Mouse (Mus musculus) MEL (cell line): Measurements from ENCODE around the gene Bmpr1a. TPM values are rescaled to one million over a fixed set of nuclear protein-coding genes. Genes with fewer than 3 reads are reported as not detected.

Source experiments
- DNase-seq: peaks from one replicate; pipeline ENCODE4 v3.0.0; 2011; ENCODE audit warnings: low read depth, low spot score
- H3K27ac ChIP-seq: 2 replicates; pipeline ENCODE4 v1.5.1; 2012; ENCODE audit warnings: low read depth, mild to moderate bottlenecking, control low read depth, low read length, moderate library complexity; ENCODE audit not compliant: control insufficient read depth
- H3K27me3 ChIP-seq, 2 experiments: fragments of 150-350 bp in 1 of 2; sonication (generic) in 1 of 2; 2 replicates each; pipeline ENCODE4 v1.6.1; 2012; ENCODE audit warnings: low read length in 2 of 2, mild to moderate bottlenecking in 2 of 2, improper control_type of control experiment in 1 of 2, moderate library complexity in 1 of 2; ENCODE audit not compliant: insufficient read depth in 2 of 2, control insufficient read depth in 1 of 2
- H3K36me3 ChIP-seq, 2 experiments: 2 replicates each; pipeline ENCODE4 v1.6.1; 2012 to 2014; ENCODE audit warnings: low read length in 2 of 2, improper control_type of control experiment in 1 of 2, inconsistent platforms in 1 of 2, mild to moderate bottlenecking in 1 of 2; ENCODE audit not compliant: insufficient read depth in 2 of 2, control insufficient read depth in 1 of 2
- H3K4me1 ChIP-seq, 2 experiments: fragments of 150-350 bp in 1 of 2; sonication (generic) in 1 of 2; 2 replicates each; pipeline ENCODE4 v1.6.1; 2012; ENCODE audit warnings: low read length in 2 of 2, improper control_type of control experiment in 1 of 2, mild to moderate bottlenecking in 1 of 2; ENCODE audit not compliant: insufficient read depth in 2 of 2, control insufficient read depth in 1 of 2
- H3K4me3 ChIP-seq, 2 experiments: fragments of 150-350 bp in 1 of 2; sonication (generic) in 1 of 2; 2 replicates each; pipeline ENCODE4 v1.5.1; 2012; ENCODE audit warnings: low read depth in 2 of 2, low read length in 2 of 2, mild to moderate bottlenecking in 2 of 2, moderate library complexity in 2 of 2, control low read depth in 1 of 2, improper control_type of control experiment in 1 of 2; ENCODE audit not compliant: control insufficient read depth in 1 of 2, insufficient read depth in 1 of 2
- H3K79me2 ChIP-seq: 2 replicates; pipeline ENCODE4 v1.6.1; 2012; ENCODE audit warnings: mild to moderate bottlenecking, low read length, moderate library complexity; ENCODE audit not compliant: control insufficient read depth, poor library complexity, insufficient read depth
- H3K9ac ChIP-seq: 2 replicates; pipeline ENCODE4 v1.6.1; 2012; ENCODE audit warnings: low read depth, mild to moderate bottlenecking, control low read depth, low read length, moderate library complexity; ENCODE audit not compliant: control insufficient read depth, poor library complexity, severe bottlenecking
- H3K9me3 ChIP-seq: fragments of 150-350 bp; sonication (generic); replicated peaks from 2 replicates; pipeline ENCODE4 v1.6.1; 2012; ENCODE audit warnings: mild to moderate bottlenecking, low read length, improper control_type of control experiment, moderate library complexity; ENCODE audit not compliant: insufficient read depth
- CHD2 ChIP-seq: IDR thresholded peaks from 2 replicates; pipeline ENCODE4 v1.6.1; 2011; ENCODE audit warnings: low read length, improper control_type of control experiment
- E2F4 ChIP-seq: IDR thresholded peaks from 2 replicates; pipeline ENCODE4 v1.6.1; 2011; ENCODE audit warnings: low read depth, low read length, improper control_type of control experiment, borderline replicate concordance
- JUND ChIP-seq: IDR thresholded peaks from 2 replicates; pipeline ENCODE4 v1.6.1; 2011; ENCODE audit warnings: low read depth, mild to moderate bottlenecking, improper control_type of control experiment, low read length
- KAT2A ChIP-seq: conservative IDR thresholded peaks from 2 replicates; pipeline ENCODE4 v1.6.1; 2012; ENCODE audit warnings: low read depth, low read length, improper control_type of control experiment, inconsistent platforms
- MAX ChIP-seq: IDR thresholded peaks from 2 replicates; pipeline ENCODE4 v1.6.1; 2011; ENCODE audit warnings: low read length, improper control_type of control experiment
- POLR2A ChIP-seq, 2 experiments: IDR thresholded peaks; 2 replicates each; pipeline ENCODE4 v1.6.1; 2011 to 2012; ENCODE audit warnings: low read length in 2 of 2, mild to moderate bottlenecking in 2 of 2, control low read depth in 1 of 2, improper control_type of control experiment in 1 of 2, low read depth in 1 of 2, moderate library complexity in 1 of 2; ENCODE audit not compliant: control insufficient read depth in 1 of 2, insufficient read depth in 1 of 2, poor library complexity in 1 of 2
- RAD21 ChIP-seq: IDR thresholded peaks from 2 replicates; pipeline ENCODE4 v1.6.1; 2011; ENCODE audit warnings: mild to moderate bottlenecking, low read depth, low read length, improper control_type of control experiment
- RCOR1 ChIP-seq: IDR thresholded peaks from 2 replicates; pipeline ENCODE4 v1.6.1; 2012; ENCODE audit warnings: low read depth, mild to moderate bottlenecking, inconsistent platforms, low read length, improper control_type of control experiment
- SIN3A ChIP-seq: IDR thresholded peaks from 2 replicates; pipeline ENCODE4 v1.6.1; 2012; ENCODE audit warnings: low read length, improper control_type of control experiment, inconsistent platforms
- ZKSCAN1 ChIP-seq: IDR thresholded peaks from 2 replicates; pipeline ENCODE4 v1.6.1; 2012; ENCODE audit warnings: low read depth, mild to moderate bottlenecking, inconsistent platforms, low read length, improper control_type of control experiment, moderate library complexity
- ZNF384 ChIP-seq: IDR thresholded peaks from 2 replicates; pipeline ENCODE4 v1.6.1; 2012; ENCODE audit warnings: low read depth, mild to moderate bottlenecking, inconsistent platforms, low read length, improper control_type of control experiment
- polyA plus RNA-seq, 2 experiments: library from polyadenylated mRNA; stranded (reverse) in 1 of 2; unstranded in 1 of 2; fragments of >175 nt in 1 of 2; fragments of >200 nt in 1 of 2; gene quantifications; 2 replicates each; pipeline versions ENCODE4 v1.2.1 to v1.2.4; 2012; ENCODE audit warnings: low replicate concordance in 2 of 2, low read depth in 1 of 2; ENCODE audit not compliant: insufficient read length in 2 of 2, insufficient read depth in 1 of 2, missing spikeins in 1 of 2
- total RNA-seq: library from RNA; depleted of rRNA; stranded (reverse); fragments of 300-350 nt; gene quantifications from 2 replicates; pipeline ENCODE4 v1.2.3, GENCODE M21; 2012

Gene Bmpr1a
- total and polyA plus RNA-seq, 3 experiments = 3.1 TPM; not detected in 1

- TF ChIP-seq POLR2A (IDR thresholded peaks at IDR 0.05; ENCODE audit: control insufficient read depth in 1 of 2, insufficient read depth in 1 of 2, low read depth in 1 of 2, low read length in 2 of 2, poor library complexity in 1 of 2) (peak; percentile 56 to 66; a peak in 2 of 4 replicates), KAT2A (no peak; the same call in 1 of the 2 replicates), E2F4 (no peak)
Observed at GRCm38 (mm10) chr14:34502475-34503324, 441 bp downstream of the Bmpr1a start (continued).

GRCm38 (mm10) chr14:34501804-34502474 is 1.2 kb downstream of the Bmpr1a start:
- H3K27ac ChIP-seq = peak overlapping the region; percentile 25; the same call in 1 of the 2 replicates
- H3K9ac ChIP-seq = peak overlapping the region; percentile 71
- H3K4me1 ChIP-seq = no peaks in the 10 kb centered on the region; a peak in 1 of 4 replicates
- peaks cover 5% of the 10 kb centered on the region for H3K79me2 ChIP-seq
- peak overlapping the region; percentile 77 to 90 for H3K4me3 ChIP-seq
- no peak for TF ChIP-seq RCOR1
- no peak for TF ChIP-seq ZKSCAN1
- no peak for TF ChIP-seq CHD2
- no peak for TF ChIP-seq SIN3A
- TF ChIP-seq MAX = no peak
- no peak for TF ChIP-seq POLR2A (IDR thresholded peaks at IDR 0.05; ENCODE audit: control insufficient read depth in 1 of 2, insufficient read depth in 1 of 2, low read depth in 1 of 2, low read length in 2 of 2, poor library complexity in 1 of 2)
- TF ChIP-seq RAD21 = no peak
- no peak for TF ChIP-seq ZNF384
- no peak for TF ChIP-seq JUND
- H3K9me3 ChIP-seq = no peaks in the 10 kb centered on the region
- no peaks in the 10 kb centered on the region; a peak in 1 of 4 replicates for H3K36me3 ChIP-seq
- DNase-seq = peak; percentile 54
- no peaks in the 10 kb centered on the region for H3K27me3 ChIP-seq

- Histone ChIP-seq H3K27me3 (no peaks in the 10 kb centered on the region), H3K9ac (peak overlapping the region; percentile 71), H3K4me1 (no peaks in the 10 kb centered on the region; a peak in 1 of 4 replicates), H3K9me3 (no peaks in the 10 kb centered on the region), H3K27ac (no peak overlapping the region), H3K79me2 (peaks cover 5% of the 10 kb centered on the region), H3K4me3 (peak overlapping the region; percentile 77 to 90), H3K36me3 (no peaks in the 10 kb centered on the region; a peak in 1 of 4 replicates)
- TF ChIP-seq JUND (no peak), RCOR1 (peak; percentile 41; the same call in 1 of the 2 replicates)
- DNase-seq = peak; percentile 46
Observed at GRCm38 (mm10) chr14:34501447-34501803, 1.7 kb downstream of the Bmpr1a start.
